Mouse (Mus musculus) heart, adult 9 months (tissue): ENCODE measurements around the gene Rfx4.
A peak's percentile ranks its signal among the peaks of the same experiment; 100 is the strongest.

Experiments
- DNase-seq, 2 experiments: peaks; one replicate each; pipeline ENCODE4 v3.0.0; 2022; ENCODE audit warnings: low spot score in 2 of 2

The Rfx4 gene

GRCm38 (mm10) chr10:84910194-84910593 is 154.3 kb downstream of the Rfx4 start:
- DNase-seq = no peak

- DNase-seq = no peak
These were observed 155.0 kb downstream of the Rfx4 start for GRCm38 (mm10) chr10:84910758-84911384.

DNA sequence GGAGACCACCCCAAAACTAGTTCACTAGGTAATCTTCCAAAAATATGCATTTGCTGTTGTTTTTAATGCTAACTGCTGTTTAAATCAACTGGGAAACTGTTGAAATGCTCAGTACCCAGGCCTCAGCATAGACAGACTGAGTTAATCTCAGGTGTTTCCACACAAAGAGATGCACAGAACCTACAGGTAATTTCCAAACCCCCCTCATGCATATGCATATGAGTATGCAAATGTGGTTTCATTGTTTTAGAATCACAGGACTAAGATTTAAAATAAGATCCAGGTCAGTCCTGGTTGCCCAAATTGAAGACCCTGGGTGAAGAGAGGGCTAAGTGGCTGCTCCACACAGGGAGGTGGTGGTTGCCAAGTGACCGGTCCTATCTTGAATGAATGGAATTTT is 157.3 kb downstream of the Rfx4 start:
- DNase-seq = no peak

DNA sequence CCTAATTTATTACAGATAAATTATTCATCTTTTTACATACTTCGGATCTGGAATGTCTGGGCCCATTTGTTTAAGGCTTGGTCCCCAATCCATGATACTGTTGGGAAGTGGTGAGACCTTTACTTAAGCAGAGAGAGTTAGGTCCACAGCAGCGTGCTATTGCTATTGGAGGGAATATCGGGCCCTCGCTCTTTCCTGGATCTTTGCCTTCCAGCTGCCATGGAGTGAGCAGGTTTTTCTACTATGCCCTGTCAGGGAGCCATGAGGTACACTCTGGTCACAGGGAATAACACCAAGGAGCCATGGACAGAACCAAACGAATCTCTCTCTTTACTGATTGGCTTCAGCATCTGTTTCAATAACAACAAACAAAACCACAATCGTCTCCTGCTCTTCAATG is 159.6 kb downstream of the Rfx4 start:
- DNase-seq = no peak

- peak; percentile 97 to 98 for DNase-seq
These were observed 161.2 kb downstream of the Rfx4 start, which contains the start of gene Ric8b for GRCm38 (mm10) chr10:84916810-84917730. Gene Ric8b (plus strand): TSS chr10:84917616.

GRCm38 (mm10) chr10:84917731-84918095 is 161.9 kb downstream of the Rfx4 start:
- no peak for DNase-seq

DNA sequence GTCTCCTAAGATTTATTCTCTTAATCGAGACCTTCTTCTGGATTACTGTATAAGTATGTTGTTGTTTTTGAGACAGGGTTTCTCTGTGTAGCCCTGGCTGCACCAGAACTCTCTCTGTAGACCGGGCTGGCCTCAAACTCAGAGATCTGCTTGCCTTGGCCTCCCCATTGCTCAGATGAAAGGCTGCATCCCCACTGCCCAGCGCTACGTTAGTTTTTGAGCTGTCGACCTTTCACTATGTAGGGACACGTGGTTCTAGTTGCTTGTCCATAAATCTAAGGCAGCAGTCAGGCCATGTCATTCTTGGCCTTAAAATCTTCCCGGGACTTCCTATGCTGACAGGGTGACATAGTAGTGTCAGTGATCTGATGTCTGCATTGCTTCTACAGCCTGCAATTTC is 170.5 kb downstream of the Rfx4 start:
- no peak for DNase-seq

DNA sequence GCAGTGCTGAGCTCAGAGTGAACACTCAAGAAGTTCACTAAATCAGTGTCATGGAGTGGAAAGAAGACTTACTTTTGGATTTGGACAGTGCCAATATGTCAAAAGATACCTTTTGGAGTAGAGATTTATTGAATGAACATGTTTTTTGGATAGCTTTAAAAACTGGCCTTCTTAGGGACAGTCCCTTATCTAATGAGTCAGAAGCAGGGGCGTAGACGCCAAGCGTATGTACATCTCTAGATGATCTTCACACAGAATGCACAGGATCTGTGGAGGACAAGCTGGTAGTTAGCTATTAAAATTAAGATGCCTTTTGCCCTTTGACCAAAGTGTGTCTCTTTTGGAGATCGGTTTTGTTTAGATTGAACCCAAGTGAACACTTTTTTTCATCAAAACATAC is 171.0 kb downstream of the Rfx4 start:
- DNase-seq = no peak

- no peak for DNase-seq
These were observed 172.6 kb downstream of the Rfx4 start for GRCm38 (mm10) chr10:84928465-84928864.

DNA sequence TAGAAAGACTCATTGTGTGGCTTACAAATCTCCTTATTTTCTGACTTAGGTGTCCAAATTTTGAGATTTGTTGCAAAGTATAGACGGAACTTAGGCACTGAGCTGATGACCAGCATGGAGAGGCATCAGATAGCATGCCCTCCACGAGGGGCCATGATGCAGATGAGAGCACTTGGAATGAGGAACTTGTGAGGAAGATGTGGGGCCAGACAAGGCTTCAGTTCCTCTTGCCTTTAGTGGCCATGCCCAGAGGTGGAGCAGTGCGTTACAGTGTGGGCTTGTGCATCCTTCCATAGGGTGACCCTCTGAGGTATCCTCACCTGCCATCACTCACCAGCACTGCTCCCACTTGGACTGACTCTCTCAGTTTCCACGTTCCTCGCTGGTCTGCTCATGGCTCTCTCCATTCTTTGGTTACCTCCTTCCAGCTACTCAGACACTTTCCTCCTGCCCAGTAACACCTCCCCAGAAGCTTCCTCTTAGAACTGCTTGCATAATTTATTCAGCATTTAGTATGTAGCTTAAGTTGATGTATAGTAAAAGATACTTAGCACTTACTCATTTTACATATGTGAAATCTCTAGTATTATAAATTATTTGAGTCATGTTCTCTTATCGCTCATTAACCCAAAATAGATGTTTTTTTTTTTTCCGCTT is 179.8 kb downstream of the Rfx4 start:
- no peak for DNase-seq

GRCm38 (mm10) chr10:84936832-84937515 is 181.1 kb downstream of the Rfx4 start:
- peak; percentile 34 to 38 for DNase-seq

DNA sequence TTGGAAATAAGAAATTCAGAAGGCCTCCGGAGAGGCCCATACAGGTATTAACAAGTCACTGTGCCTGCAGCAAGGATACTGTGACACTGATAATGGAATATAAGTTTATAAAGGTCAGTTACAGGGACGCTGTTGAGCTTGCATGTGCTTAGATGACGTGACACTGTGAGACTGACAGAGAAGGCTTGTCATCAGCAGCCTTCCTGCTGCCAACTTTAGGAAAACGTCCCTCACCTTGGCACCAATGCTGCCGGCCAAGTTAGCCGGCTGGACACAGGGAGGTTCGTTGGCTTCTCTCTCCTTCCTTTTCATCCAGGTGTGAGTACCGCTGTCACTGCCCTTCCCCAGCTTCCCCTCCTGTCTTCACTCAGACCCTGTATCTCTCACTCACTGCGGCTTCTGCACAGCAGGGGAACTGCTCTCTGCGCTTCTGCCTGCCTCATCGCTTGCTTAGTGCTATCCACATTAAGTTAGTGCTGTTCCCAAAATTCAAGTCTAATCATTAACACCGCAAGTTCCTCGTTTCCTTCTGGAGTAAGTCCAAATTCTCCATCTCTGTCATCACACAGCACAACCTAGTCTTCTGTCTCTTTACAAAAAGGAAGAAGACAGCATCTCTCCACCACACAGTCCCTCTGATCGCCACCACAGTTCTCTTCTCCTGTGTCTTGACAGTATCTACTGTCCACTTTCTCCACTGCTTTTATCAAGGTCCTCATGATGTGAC is 182.4 kb downstream of the Rfx4 start:
- DNase-seq = peak in 1 of 2 experiments; percentile 37

DNA sequence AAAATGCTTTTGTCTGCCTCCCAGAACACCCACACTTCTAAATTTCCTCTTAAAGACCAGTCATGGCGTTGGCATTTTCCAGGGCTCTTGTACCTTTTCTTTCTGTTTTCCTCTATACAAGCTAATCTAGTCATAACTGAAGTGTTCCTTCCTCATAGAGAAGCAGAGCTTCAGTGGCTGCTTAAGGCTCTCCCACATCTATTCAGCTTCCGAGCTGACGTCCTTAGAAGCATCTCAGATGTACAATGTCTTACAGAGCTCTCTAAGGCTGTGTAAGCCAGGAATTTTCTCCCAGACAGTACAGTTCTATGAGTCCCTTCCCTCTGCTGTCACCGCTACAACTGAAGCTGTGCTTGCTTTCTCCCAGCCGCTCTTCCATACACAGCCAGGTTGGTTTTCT is 183.0 kb downstream of the Rfx4 start:
- no peak for DNase-seq

GRCm38 (mm10) chr10:84940356-84940755 is 184.5 kb downstream of the Rfx4 start:
- DNase-seq = no peak

DNA sequence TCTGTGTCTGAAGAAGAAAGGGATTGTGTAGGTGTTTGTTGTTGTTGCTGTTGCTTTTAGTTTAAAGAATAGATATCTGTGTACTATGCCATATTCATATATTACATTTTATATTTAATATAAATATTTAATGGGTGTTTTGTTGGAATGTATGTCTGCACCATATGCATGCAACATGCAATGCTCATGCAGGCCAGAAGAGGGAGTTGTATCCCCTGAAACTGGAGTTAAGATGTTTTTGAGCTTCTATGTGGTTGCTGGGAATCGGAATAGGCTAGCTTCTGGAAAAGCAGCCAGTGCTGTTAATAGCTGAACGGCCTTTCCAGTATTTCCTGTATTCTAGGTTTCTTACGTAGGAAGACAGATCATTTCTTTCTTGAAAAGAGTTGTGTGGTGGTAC is 189.8 kb downstream of the Rfx4 start:
- DNase-seq = no peak

DNA sequence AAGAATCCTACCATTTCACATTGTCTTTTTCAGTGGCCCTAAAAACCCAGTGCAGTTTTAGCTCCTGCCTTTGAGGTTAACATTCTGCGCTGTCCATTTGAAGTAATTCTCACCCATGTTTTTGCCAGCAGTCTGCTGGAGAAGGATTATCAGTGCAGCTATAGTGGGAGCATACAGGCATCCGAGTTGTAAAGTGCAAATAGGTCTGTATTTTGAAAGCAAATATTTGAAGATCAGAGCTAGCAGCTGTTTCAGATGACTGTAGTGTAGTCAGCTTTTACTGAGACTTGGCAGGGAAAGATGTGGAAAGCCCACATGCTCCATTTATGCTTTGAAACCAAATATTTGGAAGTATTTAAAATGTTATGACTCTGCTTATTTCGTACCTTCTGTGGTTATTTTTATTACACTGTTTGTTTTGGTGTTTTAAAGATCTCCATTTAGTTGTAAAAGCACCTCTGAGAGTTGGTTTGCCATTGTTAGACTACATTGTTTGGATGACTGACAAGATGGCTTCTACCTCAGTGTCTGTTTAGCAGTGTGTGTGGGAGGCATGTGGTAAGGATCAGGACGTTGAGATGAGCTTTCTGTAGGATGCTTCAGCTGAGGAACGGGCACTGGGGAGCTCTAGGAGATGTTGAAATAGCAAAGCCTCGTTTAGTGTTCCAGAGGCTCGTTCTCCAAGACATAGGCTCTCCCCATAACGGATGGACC is 193.3 kb downstream of the Rfx4 start:
- no peak for DNase-seq

GRCm38 (mm10) chr10:84949684-84950010 is 193.8 kb downstream of the Rfx4 start:
- no peak for DNase-seq

DNA sequence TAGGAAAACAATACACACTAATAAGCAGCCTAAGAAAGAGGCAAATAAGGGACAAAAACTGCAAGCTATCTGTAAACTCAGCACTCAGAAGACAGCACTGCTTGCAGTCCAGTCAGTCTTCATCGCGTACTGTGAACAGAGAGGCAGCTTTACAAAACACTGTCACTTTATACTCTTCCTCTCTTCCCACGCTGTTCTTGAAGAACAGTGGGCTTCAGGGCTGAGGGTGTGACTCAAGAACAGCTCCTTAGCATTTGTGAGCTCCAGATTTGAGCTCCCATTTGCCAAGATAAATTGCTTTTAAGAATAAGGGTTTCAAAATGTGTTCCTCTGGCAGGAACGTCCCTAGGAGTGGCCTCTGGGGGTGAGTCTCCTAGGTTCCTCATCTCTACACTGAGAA is 194.5 kb downstream of the Rfx4 start:
- DNase-seq = no peak

- DNase-seq = no peak
These were observed 198.4 kb downstream of the Rfx4 start for GRCm38 (mm10) chr10:84954236-84954635.
